In the genomic region with DNA sequence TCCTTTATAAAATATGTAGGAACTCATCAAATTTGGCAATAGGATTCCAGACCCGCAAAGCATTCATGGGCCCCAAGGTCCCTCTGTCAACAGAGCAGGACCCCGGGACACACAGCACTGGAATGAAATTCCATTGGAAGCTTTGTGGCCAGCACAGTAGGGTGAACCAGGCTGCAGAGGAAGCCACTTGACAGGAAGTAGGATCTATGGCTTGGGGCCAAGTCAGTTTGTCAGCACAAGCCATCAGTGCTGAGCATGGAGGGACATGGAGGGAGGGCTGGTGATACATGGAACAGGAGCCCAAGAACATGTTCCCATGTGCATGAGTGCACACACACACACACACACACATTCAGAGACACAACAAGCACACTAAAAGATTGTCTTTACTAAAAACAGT, we compare ENCODE assay signal across 15 mouse cellular contexts. TPM values are rescaled to one million over a fixed set of nuclear protein-coding genes. Genes with fewer than 3 reads are reported as not detected.
DNase-seq lines count a peak whose midpoint lies in the region; ATAC-seq and TF ChIP-seq lines count a peak whose summit lies in the region.
"Had no signal": no experiment of that assay in that cellular context is flagged by ENCODE, and none has a peak within 500 bp of the region (broad histone marks: within the 10 kb centered on the region; RNA-seq: fewer than 3 reads in every experiment).

No protein-coding gene starts in this region.

- 62% methylated on average over 2 of the region's 2 CpGs for WGBS in lung, embryonic 14.5 days

- no peak overlapping the region for H3K4me3 ChIP-seq in lung, embryonic 14.5 days (ENCODE audit: low read depth, low read length)
- H3K4me3 ChIP-seq: hindbrain, embryonic 13.5 days; intestine, embryonic 15.5 days; midbrain, embryonic 13.5 days had no signal

- ATAC-seq in lung, embryonic 14.5 days (ENCODE audit: insufficient read depth), result no peak
- ATAC-seq: intestine, embryonic 15.5 days; midbrain, embryonic 13.5 days had no signal

- no peak overlapping the region for H3K4me2 ChIP-seq in lung, embryonic 14.5 days
- H3K4me2 ChIP-seq: hindbrain, embryonic 13.5 days; intestine, embryonic 15.5 days; liver, embryonic 11.5 days; midbrain, embryonic 13.5 days had no signal

- no peak overlapping the region for H3K9ac ChIP-seq in lung, embryonic 14.5 days
- H3K9ac ChIP-seq: hindbrain, embryonic 13.5 days; intestine, embryonic 15.5 days; midbrain, embryonic 13.5 days had no signal

- H3K27ac ChIP-seq in lung, embryonic 14.5 days (ENCODE audit: low read depth), result no peak overlapping the region
- H3K27ac ChIP-seq: hindbrain, embryonic 13.5 days; intestine, embryonic 15.5 days; macrophage; midbrain, embryonic 13.5 days had no signal

- H3K27me3 ChIP-seq in lung, embryonic 14.5 days (ENCODE audit: insufficient read depth, low read length), result no peaks in the 10 kb centered on the region
- H3K27me3 ChIP-seq: hindbrain, embryonic 13.5 days; intestine, embryonic 15.5 days; midbrain, embryonic 13.5 days had no signal

- H3K36me3 ChIP-seq in lung, embryonic 14.5 days (ENCODE audit: insufficient read depth), result no peaks in the 10 kb centered on the region
- H3K36me3 ChIP-seq: hindbrain, embryonic 13.5 days; intestine, embryonic 15.5 days; midbrain, embryonic 13.5 days had no signal

- peak; percentile 65 for DNase-seq in adrenal gland, postnatal 14 days
- DNase-seq in adrenal gland, postnatal 4 days (ENCODE audit: low spot score in 2 of 2), result no peak
- DNase-seq in heart, postnatal 4 days, result peak; percentile 39
- DNase-seq in heart, adult 8-10 months (ENCODE audit: low spot score), result no peak
- DNase-seq in lung, embryonic 14.5 days, result peak; percentile 76
- no peak for DNase-seq in lung, postnatal 25 days (ENCODE audit: low spot score)
- peak; percentile 46 for DNase-seq in lung, postnatal 14 days
- no peak for DNase-seq in ovary, postnatal 14 days (ENCODE audit: low spot score)
- DNase-seq: B cell, adult 2 months; cerebellum, postnatal 36 days had no signal

- no peaks in the 10 kb centered on the region for H3K9me3 ChIP-seq in lung, embryonic 14.5 days (ENCODE audit: low read depth, low read length)
- H3K9me3 ChIP-seq: hindbrain, embryonic 13.5 days; intestine, embryonic 15.5 days; midbrain, embryonic 13.5 days had no signal

- TF ChIP-seq CTCF in lung, embryonic 14.5 days (IDR thresholded peaks at IDR 0.05; ENCODE audit: low read depth), result no peak

- H3K4me1 ChIP-seq in lung, embryonic 14.5 days (ENCODE audit: insufficient read depth), result no peaks in the 10 kb centered on the region
- H3K4me1 ChIP-seq: hindbrain, embryonic 13.5 days; midbrain, embryonic 13.5 days had no signal

RNA-seq across cellular contexts. Expression of a gene that starts 10.1 kb away (rescaled TPM):
- 4.3 and 5.7 TPM in 2 replicates for total RNA-seq in adrenal gland, postnatal 14 days (2021)
- total RNA-seq in adrenal gland, postnatal 4 days (2021), result 1 to 10 TPM; 6.3 to 7.3 TPM
- 1 to 10 TPM; 4.9 to 6.0 TPM for total RNA-seq in heart, postnatal 4 days (2021)
- total RNA-seq in heart, adult 8-10 months (2022), result 1 to 10 TPM; 1.9 to 2.6 (median 2.3) TPM
- polyA plus RNA-seq in lung, embryonic 14.5 days (2014; fragmentation: Nextera tagmentation; extraction: Ambion mirVana), result 2.2 and 2.8 TPM in 2 replicates

RNA-seq across cellular contexts. Expression of a gene that starts 49.7 kb away (rescaled TPM):
- total RNA-seq in adrenal gland, postnatal 14 days (2021), result 0.74 and 1.7 TPM in 2 replicates
- total RNA-seq in adrenal gland, postnatal 4 days (2021), result 1 to 10 TPM in 1 of 2 experiments, under 1 TPM in 1; 0.87 to 1.2 TPM
- total RNA-seq in heart, postnatal 4 days (2021), result 1 to 10 TPM in 1 of 2 experiments, under 1 TPM in 1; 0.74 to 1.5 TPM
- total RNA-seq in heart, adult 8-10 months (2022), result 1 to 10 TPM in 1 of 4 experiments, under 1 TPM in 3; 0.38 to 1.1 (median 0.91) TPM
- polyA plus RNA-seq in lung, embryonic 14.5 days (2014; fragmentation: Nextera tagmentation; extraction: Ambion mirVana), result 2.5 and 2.7 TPM in 2 replicates

Comparison
In these comparisons a context has a peak if more than half of its experiments do, and no peak if none do; other contexts are left out.
1. DNase-seq: peak in adrenal gland, postnatal 14 days (single experiment), heart, postnatal 4 days (single experiment), lung, embryonic 14.5 days (single experiment) and lung, postnatal 14 days (single experiment); none in adrenal gland, postnatal 4 days (0 of 2), heart, adult 8-10 months (single experiment), lung, postnatal 25 days (single experiment) and ovary, postnatal 14 days (single experiment).